Mouse (Mus musculus) thymus, postnatal 14 days (tissue): ENCODE data around the gene Myl6.
"Not testable (repeated sequence)": the region's sequence is repeated elsewhere in the genome, so short reads cannot be mapped to it uniquely, and the experiment has no call there.

Experiments used
- DNase-seq: peaks from one replicate; pipeline ENCODE4 v3.0.0; 2021

Myl6 gene

DNA sequence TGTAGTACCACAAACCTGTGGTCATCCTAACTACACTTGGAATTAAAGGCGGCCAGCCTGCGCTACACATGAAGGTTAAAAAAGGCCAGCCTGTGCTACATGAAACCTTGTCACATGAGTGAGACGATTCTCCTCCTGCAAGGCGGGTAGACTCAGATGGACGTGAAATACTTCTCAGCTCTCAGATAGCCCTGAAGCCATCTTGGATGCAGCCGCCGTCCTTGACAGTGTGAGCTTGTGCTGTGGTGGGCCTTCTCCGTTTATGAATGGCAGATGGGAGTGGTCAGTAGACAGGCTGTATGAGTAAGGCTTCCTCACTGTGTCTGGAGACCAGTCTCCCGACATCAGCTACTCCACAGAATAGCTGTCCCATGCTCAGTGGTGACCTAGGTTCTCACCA, 15.3 kb upstream of the Myl6 start:
- DNase-seq, result no peak

DNA sequence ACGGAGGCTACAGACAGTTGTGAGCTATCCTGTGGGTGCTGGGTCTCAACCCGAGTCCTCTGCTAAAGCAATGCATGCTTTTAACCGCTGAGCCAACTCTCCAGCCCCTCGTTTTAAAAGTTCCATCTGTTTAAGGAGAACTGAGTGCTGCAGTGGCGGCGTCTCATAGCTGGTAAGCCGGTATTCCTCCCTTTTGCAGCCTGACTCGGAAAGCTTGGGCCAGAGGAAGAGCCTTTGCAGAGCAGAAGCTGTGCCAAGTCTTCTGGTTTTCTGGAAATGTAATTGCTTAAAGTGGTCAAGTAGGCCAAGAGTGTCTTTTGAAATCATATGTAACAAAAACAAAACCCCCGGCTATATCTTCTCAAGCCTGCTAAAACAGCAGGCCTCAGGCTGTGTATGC, 14.3 kb upstream of the Myl6 start:
- no peak for DNase-seq

DNA sequence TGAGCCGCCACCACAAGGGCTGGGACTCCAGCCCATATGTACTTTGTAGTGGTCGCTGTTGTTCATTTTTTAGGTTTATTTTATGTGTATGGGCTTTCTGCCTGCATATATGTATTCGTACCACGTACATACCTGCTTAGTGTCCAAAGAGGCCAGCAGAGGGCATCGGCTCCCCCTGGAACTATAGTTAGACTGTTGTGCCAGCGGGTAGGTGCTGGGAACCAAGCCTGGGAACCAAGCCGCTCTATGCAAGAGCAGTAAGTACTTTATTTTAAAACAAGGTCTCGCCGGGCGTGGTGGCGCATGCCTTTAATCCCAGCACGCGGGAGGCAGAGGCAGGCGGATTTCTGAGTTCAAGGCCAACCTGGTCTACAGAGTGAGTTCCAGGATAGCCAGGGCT, 12.0 kb upstream of the Myl6 start:
- no peak for DNase-seq

DNA sequence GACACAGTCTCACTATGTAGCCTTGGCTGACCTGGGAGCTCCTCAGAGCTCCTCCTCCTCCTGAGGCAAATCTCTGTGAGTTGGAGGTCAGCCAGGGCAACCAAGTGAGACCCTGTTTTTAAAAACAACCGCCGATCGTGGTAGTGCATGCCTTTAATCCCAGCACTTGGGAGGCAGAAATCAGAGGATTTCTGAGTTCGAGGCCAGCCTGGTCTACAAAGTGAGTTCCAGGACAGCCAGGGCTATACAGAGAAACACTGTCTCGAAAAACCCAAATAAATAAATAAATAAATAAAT, 11.4 kb upstream of the Myl6 start:
- DNase-seq, result not testable (repeated sequence)

DNA sequence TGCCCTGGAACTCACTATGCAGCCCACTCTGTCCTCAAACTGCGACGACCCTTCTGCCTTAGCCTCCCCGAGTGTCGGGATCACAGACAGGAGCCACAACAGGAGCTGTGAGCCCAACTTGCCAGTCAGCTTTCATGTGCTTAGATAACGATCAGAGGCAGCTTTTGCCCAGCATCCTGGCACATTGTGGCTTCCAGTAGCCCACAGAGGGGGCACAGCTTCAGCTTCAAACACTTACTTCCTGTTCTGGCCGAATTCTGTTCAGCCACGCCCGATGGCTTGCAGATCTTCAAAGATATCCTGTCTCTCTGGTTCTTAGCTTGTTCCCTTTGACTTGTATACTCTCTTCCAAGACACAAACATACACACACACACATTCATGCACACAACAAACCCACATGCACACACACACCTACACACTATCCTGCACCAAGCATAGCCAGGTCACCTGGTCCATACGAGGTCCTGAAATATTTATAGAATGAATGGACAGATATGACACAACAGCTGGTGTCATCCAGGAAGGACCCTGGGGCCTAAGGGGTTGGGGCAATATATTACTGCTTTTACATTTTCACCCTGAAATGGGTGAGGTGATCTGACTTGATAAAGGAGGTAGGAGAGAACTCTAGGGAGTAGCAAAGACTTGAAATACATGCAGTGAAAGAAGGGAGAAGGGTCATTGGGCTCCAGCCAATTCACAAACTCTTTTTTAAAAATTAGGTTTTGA, 10.9 kb upstream of the Myl6 start:
- DNase-seq, result peak; percentile 51

DNA sequence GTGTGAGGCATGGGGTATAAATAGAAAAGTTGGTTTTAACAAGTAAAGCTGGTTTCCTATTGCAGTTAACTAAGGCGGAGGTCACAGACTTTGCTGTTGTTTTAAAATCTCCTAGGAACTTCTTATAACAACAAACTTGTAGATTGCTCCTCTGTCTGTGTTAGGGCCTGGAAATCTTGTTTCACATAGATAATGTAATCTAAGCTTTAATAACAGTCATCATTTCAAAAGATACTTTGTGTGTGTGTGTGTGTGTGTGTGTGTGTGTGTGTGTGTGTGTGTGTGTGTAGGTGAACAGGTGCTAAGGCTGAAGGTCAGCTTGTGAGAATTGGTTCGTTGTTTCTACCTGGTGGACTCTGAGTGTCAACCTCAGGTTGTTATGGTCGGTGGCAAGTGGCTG, 10.1 kb upstream of the Myl6 start:
- DNase-seq, result no peak

DNA sequence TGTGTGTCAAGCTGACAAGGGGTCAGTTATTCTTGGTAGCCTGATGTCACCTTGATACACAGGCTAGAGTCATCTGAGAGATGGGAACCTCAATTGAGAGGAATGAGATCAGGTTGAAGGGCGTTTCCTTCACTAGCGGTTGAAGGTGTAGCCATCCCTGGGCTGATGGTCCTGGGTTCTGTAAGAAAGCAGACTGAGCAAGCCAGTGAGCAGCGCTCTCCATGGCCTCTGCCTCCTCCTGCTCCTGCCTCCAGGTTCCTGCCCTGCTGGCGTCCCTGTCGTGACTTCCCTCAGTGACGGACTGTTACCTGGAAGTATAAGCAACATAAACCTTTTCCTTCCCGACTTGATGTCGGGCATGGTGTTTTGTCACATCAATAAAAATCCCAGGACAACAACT, 9.6 kb upstream of the Myl6 start:
- no peak for DNase-seq

DNA sequence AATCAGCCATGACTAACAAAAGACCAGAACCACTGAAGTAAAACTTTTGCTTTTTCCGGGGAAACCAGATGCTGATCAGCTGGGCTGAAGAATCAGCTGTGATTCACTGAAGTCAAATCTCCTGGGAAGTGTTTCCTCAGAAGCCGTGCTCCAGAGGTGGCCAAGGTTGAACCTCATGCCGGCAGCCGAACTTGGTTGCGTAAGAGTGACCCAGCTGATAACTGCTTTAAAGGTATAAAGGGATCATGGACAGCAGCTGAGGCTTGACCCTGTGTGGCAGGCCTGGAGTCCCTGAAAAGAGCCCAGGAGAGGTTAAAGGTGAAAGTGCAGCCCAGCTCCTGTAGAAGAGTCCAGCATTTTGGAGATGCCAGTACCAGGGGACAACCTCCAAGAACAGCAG, 8.4 kb upstream of the Myl6 start:
- DNase-seq, result no peak

DNA sequence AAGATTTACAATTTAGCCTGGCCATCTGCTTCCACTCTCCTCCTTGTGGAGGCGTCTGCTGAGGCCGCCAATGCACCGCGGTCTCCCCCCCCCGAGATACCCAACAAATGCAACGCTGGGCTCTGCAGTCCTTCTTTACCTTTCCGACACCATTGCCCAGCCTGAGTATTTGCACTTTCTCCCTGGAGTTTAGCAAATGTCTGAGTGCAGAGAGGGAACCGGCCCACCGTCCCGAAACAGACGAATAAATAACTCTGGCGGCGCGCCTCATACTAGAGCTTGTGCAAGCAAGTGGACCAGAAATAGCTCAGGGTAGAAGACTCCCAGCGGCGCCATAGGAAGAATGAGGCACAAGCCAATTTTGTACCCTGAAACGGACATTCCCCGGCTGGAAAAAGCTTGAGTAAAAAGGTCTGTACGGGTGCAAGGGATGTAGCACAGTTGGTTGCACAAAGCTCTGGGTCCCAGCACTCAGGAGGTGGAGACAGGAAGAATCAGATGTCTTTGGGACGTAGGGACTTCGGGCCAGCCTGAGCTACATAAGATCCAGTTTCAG, 5.2 kb upstream of the Myl6 start:
- DNase-seq, result peak; percentile 55

DNA sequence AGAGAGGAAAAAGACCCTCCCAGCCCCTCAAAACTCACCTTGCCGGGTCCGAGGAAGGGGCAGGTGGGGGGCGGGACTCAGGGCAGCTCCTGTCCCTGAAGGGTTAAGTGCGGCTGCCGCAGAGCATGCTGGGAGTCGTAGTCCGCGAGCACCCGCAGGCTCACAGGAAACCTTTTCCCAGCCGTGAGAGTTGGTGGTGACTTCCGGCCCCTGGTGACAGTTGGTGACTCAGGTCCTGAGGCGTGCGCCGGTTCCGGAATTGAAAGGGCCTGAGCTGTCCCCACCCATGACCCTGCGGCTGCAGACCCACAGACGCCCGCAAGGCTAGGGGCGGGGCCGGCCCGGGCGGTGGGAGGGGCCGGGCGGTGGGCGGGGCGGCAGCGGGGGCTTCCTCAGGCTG, 4.6 kb upstream of the Myl6 start, which contains the start of gene Myl6b:
Myl6b (minus strand) TSS at position 96 of the 400 bp plus-strand sequence.
- DNase-seq, result peak; percentile 96

DNA sequence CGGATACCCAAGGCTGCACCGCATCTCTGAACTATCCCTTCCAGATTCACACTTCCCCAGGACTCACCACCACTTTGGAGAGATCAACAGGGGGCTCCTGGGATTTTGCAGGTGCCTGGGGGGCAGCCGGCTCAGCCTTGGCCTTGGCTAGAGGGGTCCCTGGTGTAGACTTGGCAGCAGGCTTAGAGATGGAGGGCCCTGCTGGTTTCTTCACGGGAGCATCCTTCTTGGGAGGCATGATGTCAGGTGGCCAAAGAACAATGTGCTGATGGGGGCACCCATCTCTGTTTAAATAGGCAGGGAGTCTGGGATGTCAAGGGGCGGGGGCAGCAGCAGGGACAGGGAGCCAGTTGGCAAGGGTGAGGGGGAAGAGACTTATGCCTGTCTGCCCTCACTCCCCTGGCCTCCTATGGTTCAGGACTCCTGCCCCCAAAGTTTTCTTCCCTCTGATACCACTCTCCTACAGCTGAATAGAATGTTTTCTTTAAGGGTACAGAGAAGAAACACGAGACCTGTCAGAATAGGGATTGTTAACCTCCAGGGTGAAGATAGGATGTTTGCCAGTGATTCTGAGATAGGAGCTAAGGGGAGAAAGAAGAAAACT, 3.3 kb upstream of the Myl6 start:
- no peak for DNase-seq

DNA sequence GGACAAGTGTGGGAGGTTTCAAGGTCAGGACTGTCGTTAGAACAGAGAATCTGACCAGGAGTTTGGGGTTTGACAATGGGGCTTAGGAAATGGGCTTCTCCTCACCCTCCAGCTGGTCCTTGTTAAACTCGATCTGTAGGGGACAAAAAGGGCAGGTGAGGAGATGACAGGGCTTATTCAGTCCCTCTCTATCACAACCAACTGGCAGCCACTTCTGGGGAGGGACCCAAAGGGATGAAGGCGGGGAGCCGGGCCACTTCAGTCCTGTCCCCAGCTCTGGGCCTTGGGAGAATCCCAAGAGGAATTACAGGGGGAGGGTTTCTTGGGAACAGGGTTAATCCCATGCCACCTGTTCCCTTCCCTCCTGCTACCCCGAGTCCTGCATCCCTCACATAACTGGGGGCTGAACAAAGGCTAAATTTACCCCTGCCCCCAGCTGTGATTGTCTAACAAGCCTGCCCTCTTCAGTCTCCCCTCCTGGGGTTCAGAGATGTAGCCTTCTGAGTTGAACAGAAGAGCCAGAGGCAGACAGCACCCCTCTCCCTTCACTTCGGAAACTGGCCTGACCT, 2.6 kb upstream of the Myl6 start:
- no peak for DNase-seq

DNA sequence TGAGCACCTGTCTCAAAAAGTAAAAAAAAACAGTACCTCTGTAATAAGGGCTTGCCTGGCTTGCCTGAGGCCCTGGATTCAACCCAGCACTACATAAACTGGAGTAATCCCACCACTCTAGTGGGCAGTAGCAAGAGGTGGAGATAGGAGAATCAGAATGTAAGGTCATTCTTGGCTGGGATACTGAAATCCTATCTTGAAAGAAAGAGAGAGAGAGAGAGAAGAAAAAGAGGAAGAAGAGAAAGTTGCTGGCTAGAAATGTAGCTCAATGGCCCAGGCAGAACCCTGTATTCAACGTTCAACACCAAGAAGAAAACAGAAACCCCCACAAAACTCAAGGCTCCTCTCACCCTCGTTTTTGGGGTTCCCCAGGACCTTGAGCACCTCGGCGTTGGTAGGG, 2.0 kb upstream of the Myl6 start:
- no peak for DNase-seq

DNA sequence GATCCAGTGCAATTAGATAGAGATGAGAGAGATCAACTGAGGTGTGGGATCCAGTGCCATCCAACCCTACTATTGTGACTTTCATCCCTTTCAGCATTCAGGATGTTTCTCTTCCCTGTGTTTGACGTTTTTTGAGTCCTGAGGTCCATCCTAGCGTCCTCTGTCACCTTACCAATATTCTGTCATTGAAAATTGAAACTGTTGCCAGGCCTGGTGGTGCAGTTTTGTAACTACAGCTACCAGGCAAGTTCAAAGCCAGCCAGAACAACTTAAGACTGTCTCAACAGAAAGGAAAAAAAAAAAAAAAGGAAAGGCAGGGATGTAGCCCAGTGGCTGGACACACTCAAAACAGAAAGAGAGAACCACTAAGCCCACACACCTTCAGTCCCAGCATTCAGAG, 1.3 kb upstream of the Myl6 start:
- DNase-seq, result no peak

DNA sequence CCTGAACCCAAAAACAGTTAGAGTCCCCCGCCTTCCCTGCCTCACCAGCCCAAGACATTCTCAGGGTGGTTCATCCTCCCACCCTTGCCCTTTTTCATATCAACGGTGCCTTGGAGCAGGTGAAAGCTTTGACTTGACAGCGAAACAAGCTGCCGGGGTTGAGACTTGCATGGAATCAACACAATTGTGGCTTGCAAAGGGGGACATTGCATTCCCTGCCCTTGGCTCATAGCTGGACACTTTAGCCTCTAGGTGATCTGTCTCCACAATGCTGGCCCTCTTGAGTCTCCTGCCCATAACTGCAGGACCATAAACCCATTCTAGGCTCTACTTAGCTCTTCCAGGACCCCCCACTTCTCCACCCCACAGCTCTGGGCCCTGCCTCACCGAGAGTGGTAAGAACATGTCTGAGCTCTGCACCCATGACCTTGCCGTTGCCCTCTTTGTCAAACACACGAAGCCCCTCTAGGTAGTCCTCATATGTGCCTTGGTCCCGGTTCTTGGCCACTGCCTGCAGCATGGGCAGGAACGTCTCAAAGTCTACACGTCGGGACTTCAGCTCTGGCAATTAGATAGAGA, 811 bp upstream of the Myl6 start:
- no peak for DNase-seq

DNA sequence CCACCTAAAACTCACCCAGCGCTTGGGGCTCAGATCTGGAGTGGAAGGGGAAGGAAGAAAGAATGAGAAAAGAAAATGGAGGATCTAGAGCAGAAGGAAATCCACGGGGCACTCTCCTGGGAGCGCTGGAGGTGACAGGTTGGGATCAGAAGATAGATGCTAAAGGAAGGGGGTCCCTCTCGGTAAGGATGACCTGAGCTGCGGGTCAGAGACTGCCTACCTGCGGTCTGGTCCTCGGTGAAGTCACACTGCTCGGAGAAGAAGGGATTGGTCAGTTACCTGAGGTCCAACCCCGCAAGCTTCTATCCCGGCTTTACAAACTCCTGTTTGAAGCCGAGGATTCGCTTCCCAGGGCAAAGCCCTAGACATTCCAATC, 638 bp downstream of the Myl6 start:
- DNase-seq, result no peak

DNA sequence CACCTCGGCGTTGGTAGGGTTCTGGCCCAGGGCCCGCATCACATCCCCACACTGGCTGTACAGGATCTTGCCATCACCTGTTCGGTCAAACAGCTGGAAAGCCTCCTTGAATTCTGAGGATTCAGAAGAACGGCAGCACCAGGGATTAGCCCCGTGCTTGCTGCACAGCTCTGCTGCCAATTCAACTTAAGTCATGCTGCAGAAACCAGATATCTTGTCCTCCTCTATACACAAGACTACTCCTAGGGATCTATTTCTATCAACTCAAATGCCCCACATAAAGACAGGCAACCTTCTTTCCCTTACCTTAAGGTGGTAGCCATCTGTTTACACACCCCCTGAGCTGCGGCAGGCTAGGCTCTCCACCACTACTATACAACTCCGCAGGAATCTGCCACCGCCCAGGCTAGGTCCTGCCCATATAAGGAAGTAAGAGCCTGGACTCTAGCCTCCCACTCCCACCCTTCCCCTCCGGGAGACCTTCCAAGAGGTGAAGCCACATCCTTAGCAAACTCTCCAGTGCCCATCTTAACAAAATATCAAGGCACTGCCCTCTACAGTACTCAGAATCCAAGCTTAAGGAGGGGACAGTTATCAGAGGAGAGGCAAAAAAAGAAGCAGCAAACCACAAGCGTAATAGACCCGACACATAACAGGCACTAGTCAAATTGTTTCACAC, 1.2 kb downstream of the Myl6 start:
- DNase-seq, result peak; percentile 41

DNA sequence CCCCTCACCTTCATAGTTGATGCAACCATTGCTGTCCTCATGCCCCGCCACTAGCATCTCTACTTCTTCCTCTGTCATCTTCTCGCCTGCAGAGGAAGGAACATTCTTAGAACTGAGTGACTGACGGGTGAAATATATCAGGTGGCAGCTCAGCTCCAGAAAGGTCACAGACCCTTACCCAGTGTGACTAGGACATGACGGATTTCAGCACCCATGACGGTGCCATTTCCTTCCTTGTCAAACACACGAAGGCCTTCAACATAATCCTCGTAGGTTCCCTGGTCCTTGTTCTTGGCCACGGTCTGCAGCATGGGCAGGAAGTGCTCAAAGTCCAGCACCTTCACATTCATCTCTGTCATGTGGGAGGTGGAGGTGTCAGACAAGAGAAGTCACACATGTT, 1.9 kb downstream of the Myl6 start:
- not testable (repeated sequence) for DNase-seq

DNA sequence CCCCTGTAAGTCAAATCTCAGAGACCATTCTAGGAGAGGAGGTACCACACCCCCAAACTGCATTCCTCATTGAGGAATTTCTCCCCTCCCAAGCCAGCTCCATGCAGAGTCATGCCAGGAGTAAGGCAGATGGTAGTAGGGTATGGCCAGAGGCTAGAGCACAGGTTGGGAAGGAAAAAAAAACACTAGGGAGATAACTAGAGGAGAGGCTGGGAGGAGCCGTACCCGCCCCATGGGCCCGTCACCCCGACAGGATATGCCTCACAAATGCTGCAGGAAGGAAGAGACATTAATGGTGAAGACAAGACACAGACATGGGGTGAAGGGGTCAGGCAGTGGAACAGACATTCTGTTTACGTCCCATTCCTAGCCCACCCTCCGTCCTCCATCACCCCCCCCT, 2.5 kb downstream of the Myl6 start:
- no peak for DNase-seq

DNA sequence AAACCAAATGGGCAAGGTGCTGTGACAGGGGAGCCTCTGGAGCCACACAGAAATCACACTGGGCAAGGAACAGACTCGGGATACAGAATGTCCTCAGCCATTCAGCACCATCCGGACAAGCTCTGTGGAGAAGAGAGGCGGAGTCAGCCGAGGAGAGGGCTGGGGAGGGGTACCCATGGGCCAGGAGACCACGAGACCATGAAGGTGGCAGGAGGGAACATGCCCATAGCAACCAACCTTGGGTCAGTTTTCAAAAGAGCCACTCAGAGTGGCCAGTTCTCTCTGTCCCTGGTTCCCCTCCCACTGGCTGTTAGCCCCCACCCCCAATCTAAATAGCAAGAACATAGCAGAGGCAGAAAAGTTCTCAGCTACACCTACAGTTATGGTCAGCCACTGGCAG, 3.0 kb downstream of the Myl6 start:
- DNase-seq, result no peak

DNA sequence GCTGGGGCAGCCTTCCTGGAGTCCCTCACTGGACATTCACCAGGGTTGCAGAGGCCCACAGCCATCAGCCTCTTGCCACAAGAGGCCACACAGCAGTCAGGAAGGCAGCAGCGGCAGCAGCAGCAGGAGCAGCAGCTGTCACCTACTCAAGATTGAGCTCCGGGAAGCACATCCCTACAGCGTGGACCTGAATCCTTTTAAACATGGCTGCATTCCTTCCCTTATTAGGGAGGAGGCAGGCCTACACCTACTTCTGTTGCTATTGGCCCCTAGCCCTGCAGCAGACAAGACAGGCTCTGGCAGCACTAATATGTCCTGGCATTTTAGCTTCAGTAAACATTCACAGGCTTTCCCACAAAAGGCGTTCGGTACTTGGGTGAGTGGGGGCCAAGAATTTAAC, 3.7 kb downstream of the Myl6 start:
- DNase-seq, result no peak

DNA sequence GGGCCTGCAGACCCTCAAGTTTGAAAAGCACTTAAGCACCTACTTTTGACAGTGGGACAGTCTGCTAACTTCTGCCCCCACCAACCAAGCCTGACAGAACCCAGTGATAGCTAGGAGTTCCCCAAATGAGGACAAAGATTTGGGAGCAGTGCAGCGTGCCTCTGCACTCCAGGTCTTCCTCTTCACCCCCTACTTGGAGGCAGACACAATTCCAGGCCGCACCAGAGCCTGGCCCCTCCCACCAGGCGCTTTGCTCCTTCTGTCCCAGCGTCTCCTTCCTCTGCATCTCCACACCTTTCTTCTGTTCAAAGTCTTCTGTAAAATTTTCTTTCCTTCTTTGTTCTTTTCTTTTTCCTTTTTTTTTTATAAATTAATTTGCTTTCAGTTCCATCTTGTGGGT, 4.2 kb downstream of the Myl6 start:
- no peak for DNase-seq

DNA sequence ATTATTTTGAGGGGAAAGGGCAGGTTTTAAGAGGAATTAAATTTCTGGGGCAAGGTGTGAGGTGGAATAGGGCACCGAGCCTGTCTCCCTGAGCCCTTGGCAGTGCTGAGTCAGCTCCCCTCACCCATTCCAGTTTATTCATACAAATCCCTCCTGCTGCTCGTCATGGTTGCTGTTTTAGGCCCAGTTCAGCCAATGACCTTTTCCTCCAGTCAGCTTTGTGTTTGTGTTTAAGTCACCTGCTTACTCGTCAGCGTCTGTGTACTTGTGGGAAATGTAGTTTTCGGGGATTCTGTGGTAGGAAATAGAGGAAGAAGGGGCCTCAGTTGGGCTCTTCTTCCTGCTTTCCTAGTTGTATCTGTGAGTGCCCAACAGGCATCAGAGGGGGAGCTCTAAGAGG, 4.6 kb downstream of the Myl6 start:
- DNase-seq, result no peak

DNA sequence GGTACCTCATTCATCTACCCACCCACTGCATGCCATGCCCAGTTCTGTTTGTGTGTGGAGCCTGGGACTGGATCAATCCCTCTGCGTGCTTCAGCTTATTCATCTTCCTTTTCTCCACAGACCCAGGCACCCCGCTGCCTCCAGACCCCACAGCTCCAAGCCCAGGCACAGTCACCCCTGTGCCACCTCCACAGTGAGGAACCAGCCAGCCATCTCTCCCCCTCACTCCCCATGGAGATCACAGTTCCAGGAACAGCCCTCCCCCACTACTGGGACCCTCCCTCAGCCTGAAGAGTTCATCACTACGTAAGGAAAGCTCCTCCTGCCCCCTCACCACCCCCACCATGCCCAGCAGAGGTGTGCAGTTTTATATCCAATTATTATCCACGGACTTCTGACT, 5.2 kb downstream of the Myl6 start:
- DNase-seq, result no peak
